Mouse (Mus musculus): ENCODE results near the gene Fras1. TPM values are rescaled to one million over a fixed set of nuclear protein-coding genes. Genes with fewer than 3 reads are reported as not detected.

The Fras1 gene
- polyA plus RNA-seq, 1 experiment = 3.3 TPM

DNA sequence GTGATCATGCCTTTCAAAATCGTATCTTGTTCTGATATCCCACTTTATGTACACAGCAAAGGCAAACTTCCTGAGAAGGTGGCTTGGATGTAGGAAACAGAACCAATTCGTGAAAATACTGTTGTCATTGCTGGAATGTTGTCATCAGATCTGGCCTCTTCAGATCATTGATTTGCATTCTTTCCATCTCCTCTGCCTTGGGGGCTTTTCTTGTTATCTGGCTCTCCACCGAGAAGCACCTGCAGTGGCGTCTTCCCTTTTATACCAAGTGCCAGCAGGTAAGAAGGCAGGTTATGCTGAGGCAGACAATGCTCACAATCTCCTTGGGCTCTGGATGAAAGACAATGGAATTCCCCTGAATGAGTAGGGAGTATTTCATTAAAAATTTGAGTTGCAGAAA is 108.3 kb downstream of the Fras1 start:
- DNase-seq (ENCODE audit: low spot score) = no peak

DNA sequence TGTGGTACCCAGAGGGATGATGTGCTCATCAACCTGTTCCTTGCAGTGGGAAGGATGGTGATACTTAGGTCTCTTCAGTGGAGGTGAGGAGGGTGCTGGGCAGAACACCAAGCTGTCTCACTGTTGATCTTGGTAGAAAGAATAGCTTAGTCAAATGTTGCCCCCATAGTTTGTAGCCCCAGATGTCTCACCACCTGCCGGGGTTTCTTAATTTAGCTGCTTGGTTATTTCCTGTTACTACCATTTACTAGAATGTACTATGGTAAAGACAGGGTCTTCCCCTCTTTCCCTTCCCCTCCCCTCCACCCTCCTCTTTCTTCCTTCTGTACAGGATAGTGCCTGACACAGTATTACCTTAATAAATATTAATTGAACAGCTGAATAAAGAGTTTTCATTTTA is 118.7 kb downstream of the Fras1 start:
- DNase-seq (ENCODE audit: low spot score) = no peak

DNA sequence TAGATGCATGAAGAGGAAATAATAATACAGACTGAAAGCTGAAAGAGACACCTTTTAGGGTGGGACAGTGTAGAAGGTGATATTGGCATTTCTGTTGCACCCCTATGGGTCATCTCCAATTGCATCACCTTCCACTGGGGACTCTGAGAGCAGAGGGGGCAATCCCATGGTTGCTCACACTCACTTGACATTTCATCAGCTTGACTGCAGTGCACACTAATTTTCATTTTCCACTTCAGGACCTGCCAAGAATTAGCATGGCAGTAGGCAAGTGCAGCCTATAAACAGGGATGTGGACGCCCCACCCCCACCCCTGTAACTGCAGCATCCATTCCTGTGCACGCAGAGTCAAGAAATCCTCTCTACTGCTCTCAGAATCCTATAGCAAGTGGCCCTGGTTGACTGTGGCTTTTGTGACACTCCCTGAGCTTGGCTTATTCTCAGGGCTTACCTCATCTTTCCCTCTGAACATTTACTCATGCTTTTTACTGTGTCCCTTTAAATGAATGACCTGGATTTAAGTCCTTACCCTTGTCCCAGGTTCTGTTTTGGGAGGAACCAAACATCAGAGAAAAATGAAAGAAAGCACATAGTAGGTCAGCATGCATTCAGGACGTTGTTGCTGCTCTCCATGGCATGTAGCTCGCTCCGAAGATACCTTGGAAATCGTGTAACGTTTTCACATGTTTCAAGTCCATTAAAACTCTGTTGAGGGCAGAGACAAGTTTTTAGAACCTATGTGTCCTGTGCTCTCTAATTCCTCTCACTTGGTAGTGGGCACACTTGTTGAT is 120.9 kb downstream of the Fras1 start:
- no peak for DNase-seq (ENCODE audit: low spot score)

DNA sequence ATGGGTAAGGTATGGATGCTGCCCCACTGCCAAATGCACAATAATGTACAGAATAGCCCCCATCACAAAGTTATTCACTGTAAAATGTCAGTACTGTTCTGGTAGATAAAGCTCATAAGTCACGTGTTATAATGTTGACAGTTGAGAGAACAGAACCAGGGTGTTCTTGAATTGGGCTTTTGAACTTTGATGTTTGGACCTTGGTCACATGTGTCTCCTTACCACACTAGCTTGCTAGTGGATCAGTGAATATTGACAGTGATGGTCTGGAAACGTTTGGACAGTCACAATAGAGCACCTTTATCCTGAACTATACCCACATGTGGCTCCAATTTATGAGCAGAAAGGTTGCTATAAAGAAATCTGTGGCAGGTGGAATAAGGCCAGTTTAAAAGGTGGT is 124.3 kb downstream of the Fras1 start:
- DNase-seq (ENCODE audit: low spot score) = no peak

DNA sequence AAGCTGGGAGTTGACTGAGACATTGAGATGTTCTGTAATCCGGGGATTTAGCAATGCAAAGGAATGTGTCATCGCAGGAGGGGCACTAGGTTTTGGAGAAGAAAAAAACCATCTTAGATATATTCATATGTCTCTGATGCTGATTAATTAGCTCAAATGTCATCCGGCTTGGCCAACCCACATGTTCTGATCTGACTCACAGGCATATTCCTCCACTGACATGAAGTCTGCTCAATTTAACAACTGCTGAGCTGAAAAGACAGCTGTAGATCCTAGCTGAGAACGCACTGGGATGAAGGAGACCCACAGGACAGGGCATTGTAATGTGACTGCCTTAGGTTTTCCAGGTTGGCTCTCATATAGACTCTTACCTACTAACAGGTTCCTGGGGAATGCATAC is 128.0 kb downstream of the Fras1 start:
- DNase-seq (ENCODE audit: low spot score) = no peak

DNA sequence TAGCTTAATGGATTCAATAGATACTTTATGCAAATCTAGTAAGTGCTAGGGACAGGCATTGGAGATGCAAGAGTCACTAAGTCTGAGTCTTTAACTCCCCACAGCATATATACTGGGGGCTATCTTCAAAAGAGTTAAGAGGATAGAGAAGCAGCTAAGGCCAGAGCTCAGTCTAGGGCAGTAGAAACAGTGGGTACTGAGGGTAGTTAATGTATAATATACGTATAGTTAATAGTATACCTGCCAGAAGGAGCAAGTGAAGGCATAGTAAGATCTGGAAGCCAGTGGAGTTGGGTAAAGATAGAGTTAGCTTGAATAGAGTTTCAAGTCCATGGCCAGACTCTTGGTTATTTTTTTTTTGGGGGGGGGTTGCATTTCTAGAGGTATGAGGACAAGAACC is 128.6 kb downstream of the Fras1 start:
- no peak for DNase-seq (ENCODE audit: low spot score)

DNA sequence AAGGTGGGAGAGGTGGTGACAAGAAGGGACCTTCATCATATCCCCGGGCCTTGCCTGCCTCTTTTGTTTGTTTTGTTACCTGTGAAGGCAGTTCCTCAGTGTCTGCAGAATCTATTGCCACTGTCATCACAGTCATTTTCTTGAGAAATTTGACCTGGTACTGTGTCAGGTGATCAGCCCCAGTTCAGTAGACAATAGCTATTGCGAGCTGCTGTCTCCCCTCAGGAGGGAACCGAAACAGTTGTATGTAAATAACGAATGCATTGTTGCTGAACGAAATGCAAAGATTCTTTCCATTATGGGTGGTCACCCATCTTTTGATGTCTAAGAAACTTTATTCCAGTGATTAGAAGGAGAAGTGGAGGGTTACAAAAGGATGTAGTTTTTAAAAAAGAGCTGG is 137.2 kb downstream of the Fras1 start:
- DNase-seq (ENCODE audit: low spot score) = no peak

DNA sequence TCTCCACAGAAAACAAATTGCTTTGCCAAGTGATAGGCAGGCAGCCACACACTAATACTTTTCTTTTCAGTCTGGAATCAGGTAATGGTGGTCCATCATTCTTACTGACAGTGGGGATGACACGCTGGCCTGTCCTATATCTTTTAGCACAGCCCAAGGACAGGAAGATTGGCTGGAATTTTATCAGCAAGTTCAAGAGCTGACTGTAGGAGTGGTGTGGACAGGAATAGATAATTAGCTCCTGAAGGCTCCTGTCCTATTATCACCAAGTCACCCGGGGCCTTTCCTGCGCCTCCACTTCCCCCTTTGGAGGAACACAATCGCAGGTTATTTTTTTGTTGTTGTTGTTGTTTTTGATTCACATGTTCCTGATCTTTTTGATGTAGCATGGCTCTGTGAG is 139.6 kb downstream of the Fras1 start:
- DNase-seq (ENCODE audit: low spot score) = no peak

DNA sequence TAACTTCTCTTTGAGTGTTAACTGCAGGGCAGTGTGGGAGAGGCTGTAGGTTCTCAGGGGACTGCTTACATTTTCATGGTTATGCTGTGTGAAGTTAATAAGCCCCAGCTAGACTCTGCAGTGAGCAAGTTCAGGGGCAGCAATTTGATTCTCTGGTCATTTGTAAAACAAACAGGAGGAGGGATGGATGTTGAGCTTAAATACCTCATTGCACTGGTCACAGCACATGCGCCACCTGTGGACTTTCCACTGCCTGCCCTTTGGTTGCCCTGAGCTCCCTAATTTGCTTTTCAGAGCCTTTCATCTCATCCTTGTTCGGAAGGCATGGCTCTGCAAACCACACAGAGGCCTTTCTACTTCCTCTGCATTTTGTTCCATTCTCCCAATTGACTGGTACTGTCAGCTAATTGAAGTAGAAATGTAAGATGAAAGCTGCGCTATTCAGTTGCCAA is 142.1 kb downstream of the Fras1 start:
- DNase-seq (ENCODE audit: low spot score) = no peak

DNA sequence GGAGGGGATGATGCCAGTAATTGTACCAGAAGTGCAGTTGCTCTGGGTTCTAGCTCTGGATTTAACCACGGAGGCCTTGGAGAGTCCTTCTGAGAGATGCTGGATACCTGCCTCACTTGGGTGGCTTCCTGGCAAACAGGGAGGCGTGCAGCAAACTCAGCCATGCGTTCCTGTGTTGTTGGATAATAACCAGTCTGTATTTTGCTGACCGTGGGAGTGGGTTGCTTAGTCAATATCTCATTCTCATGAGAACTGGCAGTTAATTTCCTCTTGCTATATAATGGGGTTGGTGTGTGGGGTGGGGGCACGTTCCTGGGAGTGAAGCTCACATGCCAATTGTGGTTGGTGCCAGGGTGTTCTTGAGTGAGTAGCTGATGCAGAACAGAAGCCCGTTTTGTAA is 142.6 kb downstream of the Fras1 start:
- no peak for DNase-seq (ENCODE audit: low spot score)

DNA sequence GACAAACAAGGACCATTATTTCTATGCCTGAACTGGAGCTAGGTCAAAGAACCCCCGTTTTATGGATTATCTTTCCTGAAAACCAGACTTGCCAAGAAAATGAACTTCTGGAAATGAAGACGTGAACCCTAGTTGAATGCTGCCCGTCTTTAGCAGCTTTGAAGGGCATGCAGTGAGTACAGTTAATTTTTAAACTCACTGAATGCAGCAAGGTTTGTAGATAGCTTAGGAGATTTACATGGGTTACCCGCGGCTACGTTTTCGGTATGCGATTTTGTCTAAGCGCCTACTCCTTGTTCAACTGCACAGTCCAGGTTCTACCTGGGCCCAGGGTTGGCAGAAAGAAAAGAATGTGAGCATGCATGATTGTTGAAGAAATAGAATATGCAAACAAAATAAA is 147.8 kb downstream of the Fras1 start:
- DNase-seq (ENCODE audit: low spot score) = no peak

DNA sequence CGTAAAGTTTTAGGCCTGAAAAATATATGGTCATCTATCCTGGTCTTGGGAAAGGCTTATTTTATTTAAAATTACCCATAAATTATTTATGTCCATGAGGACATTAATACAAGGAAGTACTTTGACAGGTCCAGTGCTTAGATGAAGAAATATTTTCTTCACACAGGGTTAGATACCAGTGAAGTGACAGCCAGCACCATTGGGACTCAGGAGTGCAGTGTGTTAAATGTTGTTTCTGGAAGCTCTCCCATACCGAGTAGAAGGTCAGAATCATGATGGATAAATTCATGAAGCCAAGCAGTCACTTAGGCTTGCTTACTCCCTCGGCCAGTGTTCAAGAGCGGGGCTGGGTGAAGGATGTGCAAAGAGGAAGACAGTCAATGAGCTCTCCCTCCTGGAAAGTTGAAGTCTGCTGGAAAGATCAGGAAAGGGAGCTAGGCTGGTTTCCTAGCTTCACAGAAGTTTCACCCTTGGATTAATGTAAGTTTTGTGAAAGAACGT is 149.2 kb downstream of the Fras1 start:
- no peak for DNase-seq (ENCODE audit: low spot score)

DNA sequence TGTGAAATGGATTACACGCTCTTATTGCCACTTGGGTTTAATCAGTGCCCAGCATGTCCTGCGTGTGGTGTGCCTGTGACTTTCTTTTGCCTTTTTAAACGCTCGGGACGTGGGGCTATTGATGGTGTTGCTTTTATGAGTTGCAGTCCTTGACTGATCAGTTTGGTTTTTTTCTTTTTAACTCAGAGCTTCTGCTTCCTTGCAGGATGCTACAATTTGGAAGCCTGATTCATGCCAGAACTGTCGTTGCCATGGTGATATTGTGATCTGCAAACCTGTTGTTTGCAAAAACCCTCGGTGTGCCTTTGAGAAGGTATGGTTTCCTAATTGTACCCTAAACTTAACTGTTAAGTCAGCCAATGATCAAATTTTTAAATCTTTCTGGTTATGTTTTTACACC is 154.5 kb downstream of the Fras1 start:
- DNase-seq (ENCODE audit: low spot score) = no peak

DNA sequence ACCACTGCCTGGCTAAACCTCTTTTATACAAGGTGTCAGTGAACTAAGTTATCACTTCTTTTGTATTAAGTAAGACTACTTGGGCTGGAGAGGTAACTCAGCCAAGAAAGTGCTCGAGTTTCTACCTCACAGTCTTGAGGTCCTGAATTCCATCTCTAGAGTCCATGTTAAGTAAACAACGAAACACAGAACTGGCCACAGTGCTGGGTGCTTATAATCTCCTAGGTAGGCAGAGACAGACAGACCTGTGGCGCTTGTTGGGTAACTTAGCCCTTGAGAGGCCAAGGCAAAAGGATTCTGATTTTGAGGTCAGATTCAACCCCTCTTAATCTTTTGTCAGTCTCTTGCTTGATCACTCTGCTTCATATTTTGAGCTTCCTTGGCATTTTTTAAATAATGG is 156.8 kb downstream of the Fras1 start:
- DNase-seq (ENCODE audit: low spot score) = no peak

DNA sequence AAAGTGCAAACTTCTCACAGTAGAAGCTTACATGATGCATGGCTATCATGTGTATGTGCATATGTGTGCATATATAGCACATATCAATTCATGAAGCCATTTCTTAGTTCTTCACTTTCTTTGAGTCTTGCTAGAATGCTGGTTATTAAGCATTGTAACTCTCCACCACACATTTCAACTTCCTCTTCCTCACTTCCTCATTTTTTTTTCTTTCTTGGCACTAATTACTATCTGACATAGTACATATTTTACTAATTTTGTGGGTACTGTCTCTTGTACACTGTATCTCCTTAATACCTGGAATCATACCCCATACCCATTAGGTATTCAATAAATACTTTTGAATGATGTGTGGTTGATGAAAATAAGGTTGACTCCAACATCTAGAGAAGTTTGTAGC is 158.2 kb downstream of the Fras1 start:
- no peak for DNase-seq (ENCODE audit: low spot score)

DNA sequence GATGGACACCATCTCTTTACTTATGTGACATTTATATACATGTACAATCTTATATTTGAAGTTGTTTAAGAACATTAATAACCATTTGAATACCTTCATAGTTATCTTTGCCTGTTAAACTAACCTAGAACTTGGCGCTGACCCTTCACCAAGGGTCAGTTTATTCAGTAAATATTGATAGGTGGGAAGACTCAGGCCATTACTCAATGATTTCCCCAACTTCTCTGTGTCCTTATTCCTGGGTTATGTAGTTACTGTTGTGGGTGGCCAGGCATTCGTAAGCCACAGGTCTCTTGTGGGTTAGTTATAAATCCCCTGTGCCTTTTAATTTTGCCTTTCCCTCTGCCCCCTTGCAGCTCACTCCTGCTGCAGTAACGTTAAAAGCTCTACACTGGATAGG is 162.8 kb downstream of the Fras1 start:
- DNase-seq (ENCODE audit: low spot score) = no peak

DNA sequence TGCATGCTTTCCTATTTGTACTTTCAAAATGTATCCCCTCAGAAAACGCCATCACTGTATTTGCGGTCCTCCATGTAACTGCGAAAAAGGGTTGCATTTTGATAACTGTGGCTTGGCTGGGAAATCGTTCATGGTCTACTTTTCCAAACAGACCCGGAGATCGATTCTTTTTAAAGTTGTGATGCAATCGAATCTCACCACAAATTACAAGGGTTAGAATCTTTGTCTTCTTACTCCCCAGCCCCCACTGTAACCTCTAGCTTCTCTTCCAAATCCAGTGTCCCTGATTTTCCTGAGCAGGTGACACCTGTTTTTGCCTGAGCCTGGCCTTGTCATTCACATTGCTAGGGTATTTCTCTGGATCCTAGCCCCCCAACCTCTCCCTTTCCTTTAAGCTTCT is 163.2 kb downstream of the Fras1 start:
- no peak for DNase-seq (ENCODE audit: low spot score)

DNA sequence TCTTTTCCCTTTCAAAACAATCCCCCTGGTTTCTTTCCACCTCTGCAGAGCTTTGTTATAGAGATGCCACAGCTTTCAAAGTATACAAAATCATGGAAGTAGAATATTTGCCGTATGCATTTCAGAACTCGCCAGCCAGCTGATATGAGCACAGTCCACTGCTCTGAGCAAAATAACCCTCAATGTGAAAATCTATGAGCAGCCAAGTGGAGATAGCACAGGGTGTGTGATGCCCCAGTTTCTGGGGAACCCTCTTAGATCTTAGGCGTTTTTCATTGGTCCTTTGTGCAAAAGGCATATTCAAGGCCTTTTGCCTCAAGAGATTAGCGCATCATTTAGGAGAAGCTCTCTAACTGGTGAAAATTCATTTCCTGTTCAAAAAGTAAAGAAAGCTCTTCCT is 170.4 kb downstream of the Fras1 start:
- no peak for DNase-seq (ENCODE audit: low spot score)

DNA sequence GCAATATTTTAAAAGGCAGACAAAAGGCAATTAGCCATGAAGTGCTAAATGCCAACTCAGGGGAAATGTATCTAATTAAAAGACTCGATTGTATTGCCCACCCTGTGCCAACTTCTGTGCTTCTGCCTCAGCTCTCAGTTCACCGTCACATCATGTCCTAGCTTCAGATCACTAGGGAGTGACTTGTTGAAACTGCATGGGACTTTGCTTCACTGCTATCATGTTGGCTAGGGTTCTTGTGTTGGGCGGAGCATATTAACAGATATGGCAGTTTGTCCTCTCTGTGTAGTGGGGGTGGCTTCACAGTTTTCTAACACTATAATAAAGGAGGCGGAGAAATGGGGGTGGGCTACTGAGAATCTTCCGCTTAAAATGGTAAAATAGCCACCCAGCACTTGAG is 172.2 kb downstream of the Fras1 start:
- DNase-seq (ENCODE audit: low spot score) = no peak

DNA sequence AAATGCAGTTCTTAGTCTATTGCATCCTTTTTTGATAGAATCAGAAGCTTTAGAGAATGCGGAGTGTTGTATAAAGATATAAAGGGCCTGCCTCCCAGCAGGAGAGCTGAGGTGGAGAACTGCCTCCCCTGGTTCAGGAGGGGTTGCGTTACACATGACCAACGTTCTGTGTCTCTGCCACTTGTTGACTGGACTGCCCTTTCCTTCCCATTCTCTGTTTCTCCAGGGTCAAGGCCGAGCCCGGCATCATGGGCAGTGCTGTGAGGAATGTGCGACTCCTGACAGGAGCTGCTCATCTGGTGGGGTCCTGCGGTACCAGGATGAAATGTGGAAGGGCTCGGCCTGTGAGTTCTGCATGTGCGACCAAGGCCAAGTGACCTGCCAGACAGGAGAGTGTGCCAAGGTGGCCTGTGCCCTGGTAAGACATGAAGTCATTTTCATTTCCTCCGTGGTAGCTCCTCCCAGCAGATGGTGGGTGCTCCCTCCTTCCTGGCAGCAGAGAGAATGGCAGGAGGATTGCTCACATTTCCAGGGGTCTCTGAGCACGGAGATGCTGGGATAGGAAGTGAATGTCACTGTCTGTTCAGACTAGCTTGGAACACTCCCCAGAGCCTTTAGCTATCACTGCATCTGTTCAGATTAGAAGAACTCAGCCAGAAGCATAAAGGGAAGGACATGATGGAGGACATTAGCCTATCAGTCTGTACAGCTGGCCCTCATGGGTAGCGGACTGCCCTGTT is 181.4 kb downstream of the Fras1 start:
- no peak for DNase-seq (ENCODE audit: low spot score)

DNA sequence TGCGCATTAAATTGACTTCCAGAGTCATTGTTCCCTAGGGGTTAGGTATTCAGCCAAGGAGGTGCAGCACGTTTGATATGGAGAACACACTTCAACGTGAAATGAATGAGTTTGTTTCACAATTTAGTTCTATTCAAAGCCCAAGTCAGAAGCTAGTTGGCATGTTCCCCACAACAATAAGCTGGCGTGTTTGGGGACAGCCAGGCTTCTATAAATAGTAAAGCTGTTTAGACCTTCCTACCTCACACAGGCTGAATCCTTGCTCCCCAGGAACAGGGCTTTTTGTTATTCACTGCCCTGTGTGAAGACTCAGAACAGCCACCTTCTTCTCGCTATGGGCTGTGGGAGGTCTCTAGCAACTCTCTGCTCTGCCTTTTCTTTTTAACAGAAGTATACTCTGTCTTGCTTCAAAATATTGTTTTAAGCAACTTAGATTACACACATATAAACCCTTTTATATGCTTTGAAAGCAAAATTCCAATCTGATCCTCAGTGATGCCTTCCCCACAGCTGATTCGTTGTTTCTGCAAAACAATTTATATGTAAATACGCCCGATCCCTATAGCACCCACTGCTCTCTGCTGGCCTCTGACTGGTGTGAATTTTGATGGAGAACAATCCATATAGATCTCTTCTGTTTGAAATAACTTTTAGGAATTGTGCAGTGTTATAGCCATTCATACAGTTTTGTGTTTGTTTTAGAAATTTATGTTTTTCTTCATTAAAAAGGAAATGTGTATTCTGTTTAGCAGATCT is 184.5 kb downstream of the Fras1 start:
- DNase-seq (ENCODE audit: low spot score) = no peak

DNA sequence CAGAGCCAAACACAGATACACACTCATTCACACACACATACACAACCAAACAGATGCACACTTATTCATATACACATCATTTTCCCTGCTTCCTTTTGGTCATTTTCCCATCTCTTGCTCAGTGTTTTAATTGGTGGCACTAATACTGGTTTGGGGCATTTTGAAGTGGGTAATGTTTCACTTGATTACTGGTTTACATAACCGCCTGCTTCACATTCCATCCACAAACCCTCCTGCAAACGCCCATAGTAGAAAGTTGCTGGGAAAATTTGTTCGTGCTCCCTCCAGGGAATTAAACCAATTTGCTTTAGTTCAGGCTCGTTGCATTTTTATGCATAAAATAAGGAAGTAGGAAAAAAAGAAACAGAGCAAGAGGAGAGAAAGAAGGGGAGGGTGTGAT is 200.8 kb downstream of the Fras1 start:
- DNase-seq (ENCODE audit: low spot score) = no peak

DNA sequence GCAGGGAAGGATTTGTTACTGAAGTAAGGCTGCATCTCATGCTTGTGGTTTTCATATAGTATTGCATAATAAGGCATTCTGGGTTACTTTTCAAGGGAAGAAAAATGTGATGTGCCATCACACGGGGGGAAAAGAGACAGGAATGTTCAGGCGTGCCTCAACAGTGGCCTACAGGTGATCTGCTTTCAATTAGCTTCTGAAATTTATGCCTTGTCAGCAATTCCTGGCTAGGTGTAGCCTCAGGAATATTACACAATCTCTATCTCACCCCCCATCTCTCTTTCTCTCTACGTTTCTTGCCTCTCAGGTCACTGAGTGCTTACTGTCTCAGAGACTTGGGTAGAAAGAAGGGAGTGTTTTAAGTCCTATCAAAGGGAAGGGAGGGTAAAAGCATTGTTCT is 204.9 kb downstream of the Fras1 start:
- no peak for DNase-seq (ENCODE audit: low spot score)

Data from urinary bladder, adult 2 months (tissue).